Comparison of ENCODE assay signal across 8 mouse cellular contexts in genomic region chr4:148082257-148083044, GRCm38 (mm10). TPM values are rescaled to one million over a fixed set of nuclear protein-coding genes. Genes with fewer than 3 reads are reported as not detected.
A peak's percentile ranks its signal among the peaks of the same experiment; 100 is the strongest.
DNase-seq lines count a peak whose midpoint lies in the region; ATAC-seq and TF ChIP-seq lines count a peak whose summit lies in the region.

No protein-coding gene starts in this region.

- DNase-seq in adrenal gland, adult (ENCODE audit: inconsistent age in 2 of 2, low spot score in 1 of 2), result peak; percentile 59 to 78
- DNase-seq in adrenal gland, adult 8-10 months, result no peak
- peak; percentile 59 for DNase-seq in 3T3-L1 (ENCODE audit: low read depth, low spot score)
- DNase-seq in adrenal gland, postnatal 25 days, result peak; percentile 48
- peak; percentile 73 for DNase-seq in hindbrain, postnatal 0 days (ENCODE audit: low spot score)
- peak; percentile 61 for DNase-seq in retina, postnatal 7 days (ENCODE audit: low read depth, low spot score)

- H3K27me3 ChIP-seq in embryonic facial prominence, embryonic 12.5 days, result no peaks in the 10 kb centered on the region
- no peaks in the 10 kb centered on the region for H3K27me3 ChIP-seq in hindbrain, postnatal 0 days (ENCODE audit: insufficient read depth, low read length)
- H3K27me3 ChIP-seq in liver, embryonic 15.5 days, result no peaks in the 10 kb centered on the region

- no peak overlapping the region for H3K4me3 ChIP-seq in embryonic facial prominence, embryonic 12.5 days
- no peak overlapping the region for H3K4me3 ChIP-seq in hindbrain, postnatal 0 days (ENCODE audit: low read length)
- no peak overlapping the region for H3K4me3 ChIP-seq in liver, embryonic 15.5 days (replicated peaks)

- no peak overlapping the region for H3K27ac ChIP-seq in embryonic facial prominence, embryonic 12.5 days
- H3K27ac ChIP-seq in hindbrain, postnatal 0 days, result no peak overlapping the region
- peak overlapping the region; percentile 57 for H3K27ac ChIP-seq in liver, embryonic 15.5 days (replicated peaks)

- ATAC-seq in embryonic facial prominence, embryonic 12.5 days (ENCODE audit: insufficient number of reproducible peaks, insufficient read depth, low FRiP score, low TSS enrichment), result 0 out of 2 replicates have a peak, but pooled peaks have one; percentile 8
- peak; percentile 9; the same call in 1 of the 2 replicates for ATAC-seq in hindbrain, postnatal 0 days
- ATAC-seq in liver, embryonic 15.5 days (ENCODE audit: insufficient read depth), result peak; percentile 57

- H3K9ac ChIP-seq in embryonic facial prominence, embryonic 12.5 days, result no peak overlapping the region
- no peak overlapping the region for H3K9ac ChIP-seq in hindbrain, postnatal 0 days (replicated peaks; ENCODE audit: low read length)
- 0 out of 2 replicates have a peak overlapping the region, but pooled peaks have one; percentile 18 for H3K9ac ChIP-seq in liver, embryonic 15.5 days

- H3K9me3 ChIP-seq in embryonic facial prominence, embryonic 12.5 days, result no peaks in the 10 kb centered on the region
- no peaks in the 10 kb centered on the region for H3K9me3 ChIP-seq in hindbrain, postnatal 0 days (ENCODE audit: low read length)
- H3K9me3 ChIP-seq in liver, embryonic 15.5 days (replicated peaks), result no peaks in the 10 kb centered on the region

- 54% methylated on average over 12 of the region's 12 CpGs for WGBS in embryonic facial prominence, embryonic 12.5 days
- WGBS in hindbrain, postnatal 0 days, result 56% methylated on average over 12 of the region's 12 CpGs
- WGBS in liver, embryonic 15.5 days (ENCODE audit: insufficient replicate concordance), result 24% methylated on average over 12 of the region's 12 CpGs

- peak; percentile 77 for TF ChIP-seq CTCF in hindbrain, postnatal 0 days (IDR thresholded peaks at IDR 0.05; ENCODE audit: low read depth)

- H3K4me1 ChIP-seq in embryonic facial prominence, embryonic 12.5 days, result peaks cover 26% of the 10 kb centered on the region; the same call in 1 of the 2 replicates
- H3K4me1 ChIP-seq in hindbrain, postnatal 0 days (ENCODE audit: insufficient read depth, low read length), result no peaks in the 10 kb centered on the region
- peaks cover 54% of the 10 kb centered on the region for H3K4me1 ChIP-seq in liver, embryonic 15.5 days (replicated peaks)

- peaks cover 18% of the 10 kb centered on the region; the same call in 1 of the 2 replicates for H3K36me3 ChIP-seq in embryonic facial prominence, embryonic 12.5 days
- H3K36me3 ChIP-seq in hindbrain, postnatal 0 days (ENCODE audit: insufficient read depth, low read length), result no peaks in the 10 kb centered on the region
- H3K36me3 ChIP-seq in liver, embryonic 15.5 days (replicated peaks), result peaks cover 17% of the 10 kb centered on the region

- H3K4me2 ChIP-seq in embryonic facial prominence, embryonic 12.5 days (replicated peaks), result no peak overlapping the region
- H3K4me2 ChIP-seq in hindbrain, postnatal 0 days (ENCODE audit: low read depth, low read length), result no peak overlapping the region
- H3K4me2 ChIP-seq in liver, embryonic 15.5 days, result peak overlapping the region; percentile 48

RNA-seq across cellular contexts. Expression of gene Agtrap, which starts 5.4 kb away (rescaled TPM):
- 100 to 1,000 TPM; 117 to 136 (median 124) TPM for total RNA-seq in adrenal gland, adult 8-10 months (2022)
- 75.0 and 117 TPM in 2 replicates for total RNA-seq in adrenal gland, postnatal 25 days (2021)
- 12.0 and 14.0 TPM in 2 replicates for polyA plus RNA-seq in embryonic facial prominence, embryonic 12.5 days (2016; fragmentation: Nextera tagmentation; extraction: Ambion mirVana)
- total RNA-seq in hindbrain, postnatal 0 days (2014; rRNA removed), result 6.2 and 7.6 TPM in 2 replicates
- 9.9 and 10.4 TPM in 2 replicates for polyA plus RNA-seq in hindbrain, postnatal 0 days (2015; fragmentation: Nextera tagmentation; extraction: Ambion mirVana)
- polyA plus RNA-seq in liver, embryonic 15.5 days (2015; fragmentation: Nextera tagmentation; extraction: Ambion mirVana), result 10.0 and 11.0 TPM in 2 replicates

RNA-seq across cellular contexts. Expression of gene Mthfr, which starts 43.6 kb away (rescaled TPM):
- 10 to 100 TPM; 24.2 to 51.9 (median 36.7) TPM for total RNA-seq in adrenal gland, adult 8-10 months (2022)
- 32.1 and 33.6 TPM in 2 replicates for total RNA-seq in adrenal gland, postnatal 25 days (2021)
- polyA plus RNA-seq in embryonic facial prominence, embryonic 12.5 days (2016; fragmentation: Nextera tagmentation; extraction: Ambion mirVana), result 25.7 and 29.1 TPM in 2 replicates
- total RNA-seq in hindbrain, postnatal 0 days (2014; rRNA removed), result 46.0 and 52.4 TPM in 2 replicates
- polyA plus RNA-seq in hindbrain, postnatal 0 days (2015; fragmentation: Nextera tagmentation; extraction: Ambion mirVana), result 9.3 and 10.6 TPM in 2 replicates
- polyA plus RNA-seq in liver, embryonic 15.5 days (2015; fragmentation: Nextera tagmentation; extraction: Ambion mirVana), result 9.8 and 10.0 TPM in 2 replicates

RNA-seq across cellular contexts. Expression of gene Clcn6, which starts 43.8 kb away (rescaled TPM):
- total RNA-seq in adrenal gland, adult 8-10 months (2022), result 10 to 100 TPM; 10.1 to 20.4 (median 15.8) TPM
- 11.1 and 12.7 TPM in 2 replicates for total RNA-seq in adrenal gland, postnatal 25 days (2021)
- polyA plus RNA-seq in embryonic facial prominence, embryonic 12.5 days (2016; fragmentation: Nextera tagmentation; extraction: Ambion mirVana), result 10.5 and 10.6 TPM in 2 replicates
- 58.6 and 60.7 TPM in 2 replicates for total RNA-seq in hindbrain, postnatal 0 days (2014; rRNA removed)
- 22.0 and 24.4 TPM in 2 replicates for polyA plus RNA-seq in hindbrain, postnatal 0 days (2015; fragmentation: Nextera tagmentation; extraction: Ambion mirVana)
- 1.5 and 1.6 TPM in 2 replicates for polyA plus RNA-seq in liver, embryonic 15.5 days (2015; fragmentation: Nextera tagmentation; extraction: Ambion mirVana)

RNA-seq across cellular contexts. Expression of gene Mad2l2, which starts 47.7 kb away (rescaled TPM):
- 10 to 100 TPM; 24.5 to 32.7 (median 28.9) TPM for total RNA-seq in adrenal gland, adult 8-10 months (2022)
- total RNA-seq in adrenal gland, postnatal 25 days (2021), result 16.2 and 20.3 TPM in 2 replicates
- polyA plus RNA-seq in embryonic facial prominence, embryonic 12.5 days (2016; fragmentation: Nextera tagmentation; extraction: Ambion mirVana), result 80.2 and 87.3 TPM in 2 replicates
- total RNA-seq in hindbrain, postnatal 0 days (2014; rRNA removed), result 39.9 and 56.5 TPM in 2 replicates
- 99.7 and 102 TPM in 2 replicates for polyA plus RNA-seq in hindbrain, postnatal 0 days (2015; fragmentation: Nextera tagmentation; extraction: Ambion mirVana)
- polyA plus RNA-seq in liver, embryonic 15.5 days (2015; fragmentation: Nextera tagmentation; extraction: Ambion mirVana), result 12.9 and 13.2 TPM in 2 replicates

RNA-seq across cellular contexts. Expression of gene Draxin, which starts 48.0 kb away (rescaled TPM):
- total RNA-seq in adrenal gland, adult 8-10 months (2022), result under 1 TPM; 0.06 to 0.15 (median 0.12) TPM
- total RNA-seq in adrenal gland, postnatal 25 days (2021), result 0.15 and 0.24 TPM in 2 replicates
- 1.7 and 1.8 TPM in 2 replicates for polyA plus RNA-seq in embryonic facial prominence, embryonic 12.5 days (2016; fragmentation: Nextera tagmentation; extraction: Ambion mirVana)
- total RNA-seq in hindbrain, postnatal 0 days (2014; rRNA removed), result 42.3 and 44.9 TPM in 2 replicates
- polyA plus RNA-seq in hindbrain, postnatal 0 days (2015; fragmentation: Nextera tagmentation; extraction: Ambion mirVana), result 7.2 TPM in 2 replicates
- 0.07 and 0.10 TPM in 2 replicates for polyA plus RNA-seq in liver, embryonic 15.5 days (2015; fragmentation: Nextera tagmentation; extraction: Ambion mirVana)
